Mouse (Mus musculus): ENCODE data around the gene Olfr96. TPM values are rescaled to one million over a fixed set of nuclear protein-coding genes. Genes with fewer than 3 reads are reported as not detected.

The Olfr96 gene
- polyA plus RNA-seq, 1 experiment from 2014 or later = not detected

Other genes with a start within 250 kb of the Olfr96 start
- not detected in 2 replicates for gene 2410137M14Rik, start 238.9 kb upstream of the Olfr96 start, polyA plus RNA-seq (2016; fragmentation: Nextera tagmentation; extraction: Ambion mirVana)
- 1.2 and 1.3 TPM in 2 replicates for gene H2-M5, start 230.6 kb upstream of the Olfr96 start, polyA plus RNA-seq (2016; fragmentation: Nextera tagmentation; extraction: Ambion mirVana)
- 151 and 169 TPM in 2 replicates for gene Zfp57, start 219.0 kb upstream of the Olfr96 start, polyA plus RNA-seq (2016; fragmentation: Nextera tagmentation; extraction: Ambion mirVana)
- gene Mog, start 196.7 kb upstream of the Olfr96 start, polyA plus RNA-seq (2016; fragmentation: Nextera tagmentation; extraction: Ambion mirVana) = 0.38 and 0.70 TPM in 2 replicates
- 19.8 and 20.5 TPM in 2 replicates for gene Gabbr1, start 174.2 kb upstream of the Olfr96 start, polyA plus RNA-seq (2016; fragmentation: Nextera tagmentation; extraction: Ambion mirVana)
- not detected in 2 replicates for gene Olfr90, start 131.6 kb upstream of the Olfr96 start, polyA plus RNA-seq (2016; fragmentation: Nextera tagmentation; extraction: Ambion mirVana)
- 0.08 TPM in 1 of 2 replicates, not detected in the other for gene Olfr91, start 121.9 kb upstream of the Olfr96 start, polyA plus RNA-seq (2016; fragmentation: Nextera tagmentation; extraction: Ambion mirVana)
- not detected in 2 replicates for gene Olfr92, start 100.1 kb upstream of the Olfr96 start, polyA plus RNA-seq (2016; fragmentation: Nextera tagmentation; extraction: Ambion mirVana)
- gene Olfr93, start 58.7 kb upstream of the Olfr96 start, polyA plus RNA-seq (2016; fragmentation: Nextera tagmentation; extraction: Ambion mirVana) = not detected in 2 replicates
- gene Ubd, start 26.3 kb upstream of the Olfr96 start, polyA plus RNA-seq (2016; fragmentation: Nextera tagmentation; extraction: Ambion mirVana) = 0.18 TPM in 1 of 2 replicates, not detected in the other
- gene Olfr94, start 19.2 kb upstream of the Olfr96 start, polyA plus RNA-seq (2016; fragmentation: Nextera tagmentation; extraction: Ambion mirVana) = 0.17 TPM in 1 of 2 replicates, not detected in the other
- not detected in 2 replicates for gene Olfr95, start 7.0 kb upstream of the Olfr96 start, polyA plus RNA-seq (2016; fragmentation: Nextera tagmentation; extraction: Ambion mirVana)
- not detected in 2 replicates for gene Olfr97, start 17.2 kb downstream of the Olfr96 start, polyA plus RNA-seq (2016; fragmentation: Nextera tagmentation; extraction: Ambion mirVana)
- not detected in 2 replicates for gene Olfr98, start 43.6 kb downstream of the Olfr96 start, polyA plus RNA-seq (2016; fragmentation: Nextera tagmentation; extraction: Ambion mirVana)
- 1.4 and 1.5 TPM in 2 replicates for gene H2-M3, start 50.1 kb downstream of the Olfr96 start, polyA plus RNA-seq (2016; fragmentation: Nextera tagmentation; extraction: Ambion mirVana)
- not detected in 2 replicates for gene Olfr99, start 63.3 kb downstream of the Olfr96 start, polyA plus RNA-seq (2016; fragmentation: Nextera tagmentation; extraction: Ambion mirVana)
- gene Olfr101, start 84.2 kb downstream of the Olfr96 start, polyA plus RNA-seq (2016; fragmentation: Nextera tagmentation; extraction: Ambion mirVana) = not detected in 2 replicates
- gene Olfr102, start 96.9 kb downstream of the Olfr96 start, polyA plus RNA-seq (2016; fragmentation: Nextera tagmentation; extraction: Ambion mirVana) = not detected in 2 replicates
- not detected in 2 replicates for gene Olfr103, start 119.6 kb downstream of the Olfr96 start, polyA plus RNA-seq (2016; fragmentation: Nextera tagmentation; extraction: Ambion mirVana)
- not detected in 2 replicates for gene Olfr104-ps, start 139.4 kb downstream of the Olfr96 start, polyA plus RNA-seq (2016; fragmentation: Nextera tagmentation; extraction: Ambion mirVana)
- gene Olfr105-ps, start 158.9 kb downstream of the Olfr96 start, polyA plus RNA-seq (2016; fragmentation: Nextera tagmentation; extraction: Ambion mirVana) = not detected in 2 replicates
- not detected in 2 replicates for gene Olfr106-ps, start 170.2 kb downstream of the Olfr96 start, polyA plus RNA-seq (2016; fragmentation: Nextera tagmentation; extraction: Ambion mirVana)
- gene Olfr107, start 179.1 kb downstream of the Olfr96 start, polyA plus RNA-seq (2016; fragmentation: Nextera tagmentation; extraction: Ambion mirVana) = not detected in 2 replicates
- gene Olfr108, start 225.3 kb downstream of the Olfr96 start, polyA plus RNA-seq (2016; fragmentation: Nextera tagmentation; extraction: Ambion mirVana) = not detected in 2 replicates
- not detected in 2 replicates for gene Olfr109, start 238.8 kb downstream of the Olfr96 start, polyA plus RNA-seq (2016; fragmentation: Nextera tagmentation; extraction: Ambion mirVana)

Measured in embryonic facial prominence, embryonic 12.5 days (tissue).